Mouse (Mus musculus) stomach, postnatal 0 days (tissue): ENCODE data around the gene Aco2.

Experiments
- CTCF ChIP-seq: IDR thresholded peaks from 2 replicates; pipeline ENCODE4 v1.5.1; 2016; ENCODE audit warnings: antibody characterized with exemption, low read depth, mild to moderate bottlenecking, moderate library complexity
- EP300 ChIP-seq: optimal IDR thresholded peaks from 2 replicates; pipeline ENCODE3; 2016; ENCODE audit warnings: antibody characterized with exemption

GRCm38 (mm10) chr15:81951159-81951558 is 79.0 kb downstream of the Aco2 start:
- TF ChIP-seq CTCF (no peak), EP300 (no peak)
